Mouse (Mus musculus) CH12.LX (cell line): ENCODE results near the gene Krtap10-4.

Experiments used
- CHD1 ChIP-seq: IDR thresholded peaks from 2 replicates; pipeline ENCODE4 v1.6.1; 2012; ENCODE audit warnings: low read depth, low read length, improper control_type of control experiment, inconsistent platforms
- CTCF ChIP-seq, 2 experiments: IDR thresholded peaks in 1 of 2; conservative IDR thresholded peaks in 1 of 2; 2 replicates each; pipeline ENCODE4 v1.5.1; 2011 to 2012; ENCODE audit warnings: low read depth in 2 of 2, low read length in 2 of 2, improper control_type of control experiment in 1 of 2, inconsistent platforms in 1 of 2, mild to moderate bottlenecking in 1 of 2, moderate library complexity in 1 of 2
- EP300 ChIP-seq: IDR thresholded peaks from 2 replicates; pipeline ENCODE4 v1.6.1; 2011; ENCODE audit warnings: low read length, improper control_type of control experiment
- ETS1 ChIP-seq: conservative IDR thresholded peaks from 2 replicates; pipeline ENCODE4 v1.6.1; 2012; ENCODE audit warnings: low read depth, mild to moderate bottlenecking, inconsistent platforms, low read length, improper control_type of control experiment, moderate library complexity
- MAFK ChIP-seq: IDR thresholded peaks from 2 replicates; pipeline ENCODE4 v1.6.1; 2011; ENCODE audit warnings: low read length, improper control_type of control experiment; ENCODE audit not compliant: insufficient replicate concordance
- MAX ChIP-seq: IDR thresholded peaks from 2 replicates; pipeline ENCODE4 v1.6.1; 2011; ENCODE audit warnings: low read length, improper control_type of control experiment
- MAZ ChIP-seq: IDR thresholded peaks from 2 replicates; pipeline ENCODE4 v1.6.1; 2012; ENCODE audit warnings: low read depth, mild to moderate bottlenecking, inconsistent platforms, low read length, improper control_type of control experiment, moderate library complexity
- POLR2A ChIP-seq: IDR thresholded peaks from 2 replicates; pipeline ENCODE4 v1.6.1; 2011; ENCODE audit warnings: low read depth, mild to moderate bottlenecking, improper control_type of control experiment, low read length
- SMC3 ChIP-seq: IDR thresholded peaks from 2 replicates; pipeline ENCODE4 v1.6.1; 2011; ENCODE audit warnings: low read depth, low read length, improper control_type of control experiment
- UBTF ChIP-seq: IDR thresholded peaks from 2 replicates; pipeline ENCODE4 v1.6.1; 2012; ENCODE audit warnings: low read depth, mild to moderate bottlenecking, inconsistent platforms, low read length, improper control_type of control experiment, moderate library complexity
- USF1 ChIP-seq: IDR thresholded peaks from 2 replicates; pipeline ENCODE4 v1.6.1; 2014; ENCODE audit warnings: low read depth, mild to moderate bottlenecking, inconsistent platforms, low read length, improper control_type of control experiment
- ZC3H11A ChIP-seq: IDR thresholded peaks from 2 replicates; pipeline ENCODE4 v1.6.1; 2012; ENCODE audit warnings: low read depth, mild to moderate bottlenecking, inconsistent platforms, low read length, improper control_type of control experiment
- ZKSCAN1 ChIP-seq: IDR thresholded peaks from 2 replicates; pipeline ENCODE4 v1.6.1; 2012; ENCODE audit warnings: low read depth, inconsistent platforms, low read length, improper control_type of control experiment, borderline replicate concordance

- no peak for TF ChIP-seq EP300
- TF ChIP-seq MAX, result no peak
- no peak for TF ChIP-seq ZC3H11A
- no peak for TF ChIP-seq CTCF (conservative IDR thresholded peaks at IDR 0.05 in 1 of 2, IDR thresholded peaks at IDR 0.05 in 1 of 2; ENCODE audit: low read depth in 2 of 2, low read length in 2 of 2)
- no peak for TF ChIP-seq CHD1
- TF ChIP-seq MAZ, result no peak
- TF ChIP-seq POLR2A, result no peak
- no peak for TF ChIP-seq ZKSCAN1
- no peak for TF ChIP-seq UBTF
- no peak for TF ChIP-seq USF1
- no peak for TF ChIP-seq ETS1
- TF ChIP-seq SMC3, result no peak
- no peak for TF ChIP-seq MAFK
Observed at GRCm38 (mm10) chr10:77861675-77862074, 34.8 kb upstream of the Krtap10-4 start, which contains the start of gene Gm3285.
